Mouse (Mus musculus) heart, embryonic 14.5 days (tissue): ENCODE measurements at regions not wholly inside any gene's neighbourhood (a gene's known extent, or its start where the extent isn't known, plus 50 kb on each side); places are given as distances from the start of the nearest gene placed in this dataset.

Experiments
- ATAC-seq: fragments of 200-750 bp; cut with Nextera tagmentation; 2 replicates; pipeline ENCODE4 v1.8.0; 2017; ENCODE audit warnings: low read depth, moderate TSS enrichment; ENCODE audit not compliant: insufficient number of reproducible peaks, insufficient read depth, low FRiP score
- H3K27ac ChIP-seq, 2 experiments: fragments of 200-500 bp in 1 of 2; fragments of 300-500 bp in 1 of 2; sonication (generic) in 1 of 2; replicated peaks in 1 of 2; 2 replicates each; pipeline ENCODE4 v1.5.1; 2012 to 2014; ENCODE audit warnings: low read depth in 2 of 2, low read length in 2 of 2, control low read depth in 1 of 2, mild to moderate bottlenecking in 1 of 2, mixed read lengths in 1 of 2; ENCODE audit not compliant: control insufficient read depth in 1 of 2, insufficient read depth in 1 of 2
- H3K27me3 ChIP-seq: fragments of 300-500 bp; sonication (generic); 2 replicates; pipeline ENCODE4 v1.6.1; 2014; ENCODE audit warnings: mild to moderate bottlenecking, low read length, control low read depth; ENCODE audit not compliant: control insufficient read depth, insufficient read depth
- H3K36me3 ChIP-seq: fragments of 300-500 bp; sonication (generic); 2 replicates; pipeline ENCODE4 v1.6.1; 2014; ENCODE audit warnings: mild to moderate bottlenecking, control low read depth, low read length, mixed read lengths; ENCODE audit not compliant: control insufficient read depth, insufficient read depth
- H3K4me1 ChIP-seq, 2 experiments: fragments of 200-500 bp in 1 of 2; fragments of 300-500 bp in 1 of 2; sonication (generic) in 1 of 2; 2 replicates each; pipeline ENCODE4 v1.6.1; 2012 to 2014; ENCODE audit warnings: low read length in 2 of 2, control low read depth in 1 of 2, mixed read lengths in 1 of 2; ENCODE audit not compliant: control insufficient read depth in 2 of 2, insufficient read depth in 2 of 2
- H3K4me2 ChIP-seq: fragments of 300-500 bp; sonication (generic); 2 replicates; pipeline ENCODE4 v1.6.1; 2014; ENCODE audit warnings: mild to moderate bottlenecking, low read length
- H3K4me3 ChIP-seq, 2 experiments: fragments of 200-500 bp in 1 of 2; fragments of 300-500 bp in 1 of 2; sonication (generic) in 1 of 2; 2 replicates each; pipeline ENCODE4 v1.5.1; 2012 to 2014; ENCODE audit warnings: low read length in 2 of 2, mild to moderate bottlenecking in 2 of 2, control low read depth in 1 of 2, low read depth in 1 of 2, moderate library complexity in 1 of 2; ENCODE audit not compliant: control insufficient read depth in 1 of 2, insufficient read depth in 1 of 2
- H3K9ac ChIP-seq: fragments of 300-500 bp; sonication (generic); 2 replicates; pipeline ENCODE4 v1.6.1; 2014; ENCODE audit warnings: mild to moderate bottlenecking, low read length
- H3K9me3 ChIP-seq: fragments of 300-500 bp; sonication (generic); 2 replicates; pipeline ENCODE4 v1.6.1; 2016; ENCODE audit warnings: low read length, control low read depth; ENCODE audit not compliant: control insufficient read depth
- WGBS: fragments of 180-500 bp; shearing (Covaris S2); extraction: QIAGEN DNeasy Blood & Tissue Kit; methylation state at CpG from one replicate; pipeline ENCODE4 v1.1.7; 2014; 5-methylcytosine and 5-hydroxymethylcytosine counted together

DNA sequence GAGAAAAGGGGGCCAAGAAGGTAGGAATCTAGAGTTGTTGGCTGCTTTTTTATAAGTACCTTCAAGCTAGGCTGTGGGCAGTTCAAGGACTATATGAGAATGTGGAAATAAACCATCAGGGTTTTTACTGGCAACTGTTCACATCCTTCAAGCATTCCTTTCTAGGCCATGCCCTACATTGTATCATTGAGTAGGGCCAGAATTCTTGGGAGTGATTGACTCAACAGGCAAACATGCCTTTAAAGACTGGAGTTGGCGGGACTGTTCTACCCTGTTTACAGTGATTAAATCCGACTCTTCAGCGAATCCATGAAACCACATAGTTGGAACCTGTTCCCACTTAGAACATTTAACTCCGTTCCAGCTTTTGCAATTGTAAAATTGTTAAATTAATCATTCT is 463.8 kb downstream of the Pid1 start:
- ATAC-seq: no peak
- H3K4me2 ChIP-seq: no peak overlapping the region
- no peak overlapping the region for H3K4me3 ChIP-seq
- WGBS: 79% methylated on average over 4 of the region's 4 CpGs
- no peaks in the 10 kb centered on the region for H3K27me3 ChIP-seq
- no peaks in the 10 kb centered on the region for H3K4me1 ChIP-seq
- no peaks in the 10 kb centered on the region for H3K36me3 ChIP-seq
- no peaks in the 10 kb centered on the region for H3K9me3 ChIP-seq
- H3K9ac ChIP-seq: no peak overlapping the region
- no peak overlapping the region for H3K27ac ChIP-seq

DNA sequence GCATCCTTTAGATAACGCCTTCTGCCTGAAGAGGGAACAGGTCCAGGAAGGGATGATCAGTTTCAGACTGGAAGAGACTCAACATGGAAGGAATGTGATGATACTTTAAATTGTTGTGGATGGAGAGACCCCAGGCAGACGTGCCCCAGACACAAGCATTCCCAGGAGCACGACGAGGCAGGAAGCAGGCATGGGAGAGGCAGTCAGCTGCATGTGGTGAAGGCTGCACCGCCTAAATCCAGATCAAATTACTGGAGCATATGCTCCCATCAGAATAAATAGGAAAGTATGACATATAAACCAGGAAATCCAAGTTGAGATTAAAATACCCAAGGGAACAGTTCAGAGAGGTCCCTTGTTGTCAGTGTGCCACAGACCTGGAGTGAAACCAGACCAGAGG is 467.3 kb downstream of the Pid1 start:
- WGBS: 21% methylated on average over 5 of the region's 5 CpGs
- H3K36me3 ChIP-seq: no peaks in the 10 kb centered on the region
- no peaks in the 10 kb centered on the region for H3K9me3 ChIP-seq
- no peak overlapping the region for H3K27ac ChIP-seq
- no peaks in the 10 kb centered on the region for H3K27me3 ChIP-seq
- H3K4me2 ChIP-seq: peak overlapping the region; percentile 4; the same call in 1 of the 2 replicates
- no peak overlapping the region for H3K9ac ChIP-seq
- H3K4me1 ChIP-seq: no peaks in the 10 kb centered on the region
- peak; percentile 75 for ATAC-seq
- H3K4me3 ChIP-seq: no peak overlapping the region

DNA sequence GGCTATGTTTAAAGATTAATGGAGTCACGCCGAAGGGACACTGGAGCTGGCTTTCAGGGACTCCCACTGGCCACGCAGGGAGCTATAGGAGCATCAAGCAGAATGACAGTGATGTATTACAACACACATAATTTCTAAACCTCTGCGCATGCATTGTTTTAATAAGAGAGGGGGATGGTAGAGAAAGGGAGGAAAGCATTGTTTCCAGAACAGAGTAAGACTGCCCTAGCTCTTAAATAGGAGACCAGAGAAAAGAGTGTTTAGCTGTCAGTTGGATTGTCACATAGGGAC is 471.1 kb upstream of the Sphkap start:
- H3K4me1 ChIP-seq: no peaks in the 10 kb centered on the region
- H3K36me3 ChIP-seq: no peaks in the 10 kb centered on the region
- H3K27ac ChIP-seq: no peak overlapping the region
- no peaks in the 10 kb centered on the region for H3K9me3 ChIP-seq
- H3K4me2 ChIP-seq: no peak overlapping the region
- no peak overlapping the region for H3K4me3 ChIP-seq
- WGBS: 80% methylated on average over 4 of the region's 4 CpGs
- no peak for ATAC-seq
- H3K27me3 ChIP-seq: no peaks in the 10 kb centered on the region
- no peak overlapping the region for H3K9ac ChIP-seq

DNA sequence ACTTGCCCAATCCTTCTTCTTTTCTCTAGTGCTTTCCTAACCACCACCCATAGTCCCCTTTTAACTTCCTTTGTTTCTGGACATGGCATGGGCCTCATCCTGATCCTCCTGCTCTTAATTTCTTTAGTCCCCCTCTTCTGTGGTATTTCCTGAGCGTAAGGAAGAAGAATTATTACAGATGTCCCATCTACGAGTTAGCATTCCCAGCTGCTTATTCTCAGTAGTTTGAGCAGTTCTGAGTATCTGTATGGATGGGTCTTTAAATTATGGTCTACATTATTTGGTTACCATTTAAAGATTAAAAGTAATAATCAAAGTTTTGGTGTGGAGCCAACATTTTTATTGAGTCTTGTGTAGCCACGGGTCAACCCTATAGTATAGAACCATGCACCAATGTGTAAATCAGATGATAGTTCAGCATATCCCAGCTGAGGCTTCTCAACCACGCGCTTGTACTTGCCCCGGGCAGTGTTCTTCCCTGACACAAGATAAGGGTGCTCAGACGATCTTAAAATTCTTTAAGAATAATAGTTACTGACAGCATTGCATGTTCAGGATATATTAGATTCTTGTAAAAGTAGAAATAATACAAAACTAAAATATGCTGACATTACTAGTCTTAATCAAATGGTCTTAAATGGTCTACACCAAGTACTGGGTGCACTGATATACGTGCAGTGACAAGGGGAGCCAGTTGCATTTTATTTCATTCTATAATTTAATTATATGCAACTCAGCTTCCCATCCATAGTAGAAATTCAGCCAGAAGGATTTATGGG is 470.5 kb upstream of the Sphkap start:
- no peak overlapping the region for H3K4me2 ChIP-seq
- WGBS: 71% methylated on average over 8 of the region's 8 CpGs
- ATAC-seq: no peak
- H3K9me3 ChIP-seq: no peaks in the 10 kb centered on the region
- H3K27ac ChIP-seq: no peak overlapping the region
- no peaks in the 10 kb centered on the region for H3K4me1 ChIP-seq
- no peaks in the 10 kb centered on the region for H3K36me3 ChIP-seq
- H3K27me3 ChIP-seq: no peaks in the 10 kb centered on the region
- no peak overlapping the region for H3K4me3 ChIP-seq
- no peak overlapping the region for H3K9ac ChIP-seq

DNA sequence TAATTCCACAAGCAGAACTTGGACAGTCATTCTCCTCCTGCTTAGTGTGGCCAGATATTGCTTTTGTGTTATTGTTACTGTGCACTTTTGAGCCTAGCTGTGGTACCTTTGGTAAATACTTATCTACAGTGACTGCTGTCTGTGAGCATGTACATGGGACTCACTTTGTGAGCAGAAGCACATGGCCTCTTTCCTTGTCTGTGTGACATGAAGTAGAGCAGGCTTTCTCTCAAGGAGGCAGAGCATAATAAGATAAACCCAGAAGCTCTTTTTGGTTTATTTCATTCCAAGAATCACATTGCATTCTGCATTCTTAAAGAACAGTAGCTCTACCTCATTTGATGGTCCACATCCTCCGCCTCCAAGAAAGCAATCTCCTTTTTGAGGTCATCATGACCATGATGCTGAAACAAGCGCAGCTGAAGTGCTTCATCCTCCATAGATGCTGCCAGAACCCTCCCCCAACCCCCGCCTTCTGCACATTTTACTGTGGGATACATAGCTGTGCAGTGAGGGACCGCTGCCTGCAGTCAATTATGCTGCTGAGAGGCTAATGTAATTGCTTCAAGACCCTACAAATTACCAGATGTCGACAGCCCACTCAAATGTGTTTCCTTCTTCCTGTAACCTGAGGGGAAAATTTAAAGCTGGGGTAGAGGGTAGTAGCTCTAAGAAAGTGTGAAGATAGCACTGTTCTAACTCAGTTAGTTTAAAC is 463.0 kb upstream of the Sphkap start:
- H3K9ac ChIP-seq: no peak overlapping the region
- no peaks in the 10 kb centered on the region for H3K36me3 ChIP-seq
- no peaks in the 10 kb centered on the region for H3K9me3 ChIP-seq
- 46% methylated on average over 5 of the region's 5 CpGs for WGBS
- ATAC-seq: no peak
- no peaks in the 10 kb centered on the region for H3K27me3 ChIP-seq
- H3K4me1 ChIP-seq: no peaks in the 10 kb centered on the region
- H3K4me3 ChIP-seq: no peak overlapping the region
- H3K4me2 ChIP-seq: no peak overlapping the region
- no peak overlapping the region for H3K27ac ChIP-seq

DNA sequence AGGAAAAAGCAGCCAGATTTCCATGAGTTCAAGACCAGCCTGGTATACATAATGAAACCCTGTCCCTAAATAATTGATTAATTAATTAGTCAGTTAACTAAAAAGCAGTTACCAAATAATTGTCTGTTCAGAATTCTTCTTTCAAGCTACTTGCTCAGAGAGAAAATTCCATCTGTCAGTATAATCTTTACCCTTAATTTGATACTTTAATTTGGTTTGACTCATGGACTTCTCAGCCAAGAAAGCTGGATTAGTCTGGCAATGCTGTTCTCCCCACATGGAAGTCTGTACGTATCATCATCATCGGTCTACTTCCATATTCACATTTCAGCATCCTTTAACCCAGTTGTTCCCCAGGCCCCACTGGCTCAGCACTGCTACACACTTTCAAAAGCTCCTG is 461.0 kb upstream of the Sphkap start:
- Histone ChIP-seq H3K9me3 (no peaks in the 10 kb centered on the region), H3K4me1 (no peaks in the 10 kb centered on the region), H3K27me3 (no peaks in the 10 kb centered on the region), H3K9ac (no peak overlapping the region), H3K36me3 (no peaks in the 10 kb centered on the region), H3K27ac (no peak overlapping the region), H3K4me3 (no peak overlapping the region), H3K4me2 (no peak overlapping the region)
- WGBS: 94% methylated on average over 2 of the region's 2 CpGs
- no peak for ATAC-seq

DNA sequence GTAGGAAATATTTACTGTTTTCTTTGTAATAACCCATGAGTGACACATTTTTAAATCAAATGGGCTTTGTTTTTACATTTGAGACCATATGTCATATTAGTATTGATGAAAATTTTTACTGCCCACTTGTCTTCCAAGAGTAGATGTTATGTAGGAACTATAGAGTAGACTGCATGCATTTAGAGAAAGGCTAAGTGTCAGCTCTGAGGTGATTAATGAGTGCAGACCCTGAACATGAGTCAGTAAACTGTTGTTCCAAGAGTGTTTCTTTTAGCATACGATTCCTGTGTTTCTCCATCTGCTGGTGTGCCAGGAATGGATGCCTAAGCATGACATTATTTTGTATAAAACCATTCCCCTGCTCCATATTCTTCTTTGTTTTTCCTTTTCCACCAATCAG is 454.5 kb upstream of the Sphkap start:
- Histone ChIP-seq H3K4me3 (no peak overlapping the region), H3K36me3 (no peaks in the 10 kb centered on the region), H3K4me1 (no peaks in the 10 kb centered on the region), H3K27me3 (no peaks in the 10 kb centered on the region), H3K4me2 (no peak overlapping the region), H3K9me3 (no peaks in the 10 kb centered on the region), H3K9ac (no peak overlapping the region), H3K27ac (no peak overlapping the region)
- 70% methylated on average over 1 of the region's 1 CpGs for WGBS
- ATAC-seq: no peak

DNA sequence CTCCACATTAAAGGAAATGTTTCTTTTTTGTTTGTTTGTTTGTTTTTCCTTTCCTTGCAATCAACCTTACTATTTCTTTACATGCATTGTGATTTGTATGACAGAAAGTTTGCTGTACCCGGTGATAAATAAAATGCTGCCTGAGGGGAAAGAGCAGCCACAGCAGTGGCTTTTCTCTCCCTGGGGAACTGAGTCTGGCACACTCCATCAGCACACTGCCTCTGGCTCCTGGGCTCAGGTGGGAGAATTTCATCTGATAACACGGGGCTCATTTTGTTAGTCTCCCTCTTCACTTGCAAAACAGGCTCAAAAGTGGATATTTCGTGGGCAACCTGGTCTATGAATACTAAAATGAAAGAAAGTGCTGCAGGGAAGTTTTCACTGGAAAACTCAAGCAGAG is 454.1 kb upstream of the Sphkap start:
- no peaks in the 10 kb centered on the region for H3K36me3 ChIP-seq
- no peak overlapping the region for H3K4me3 ChIP-seq
- 54% methylated on average over 3 of the region's 3 CpGs for WGBS
- H3K4me1 ChIP-seq: no peaks in the 10 kb centered on the region
- no peaks in the 10 kb centered on the region for H3K27me3 ChIP-seq
- ATAC-seq: no peak
- H3K4me2 ChIP-seq: no peak overlapping the region
- H3K9ac ChIP-seq: no peak overlapping the region
- H3K9me3 ChIP-seq: no peaks in the 10 kb centered on the region
- H3K27ac ChIP-seq: no peak overlapping the region
